Mouse (Mus musculus) thymus, adult 2 months (tissue): ENCODE data around the gene Vmn2r91.
"Not testable (repeated sequence)": the region's sequence is repeated elsewhere in the genome, so short reads cannot be mapped to it uniquely, and the experiment has no call there.

ENCODE experiments used
- CTCF ChIP-seq: fragments of 200-500 bp; IDR thresholded peaks from 2 replicates; pipeline ENCODE4 v1.5.1; 2012; ENCODE audit warnings: mild to moderate bottlenecking, control low read depth, low read length, moderate library complexity, borderline replicate concordance; ENCODE audit not compliant: control insufficient read depth, poor library complexity, insufficient read depth; ENCODE audit errors: extremely low read depth
- POLR2A ChIP-seq: fragments of 200-500 bp; IDR thresholded peaks from 2 replicates; pipeline ENCODE4 v1.6.1; 2012; ENCODE audit warnings: mild to moderate bottlenecking, low read length, control low read depth, moderate library complexity; ENCODE audit not compliant: control insufficient read depth, poor library complexity, insufficient read depth; ENCODE audit errors: extremely low read depth

- not testable (repeated sequence) for TF ChIP-seq CTCF, POLR2A
Observed at GRCm38 (mm10) chr17:18084716-18085115, at the start of gene Vmn2r91.
